Mouse (Mus musculus): ENCODE data around the gene Krtap19-5.

Krtap19-5 gene

GRCm38 (mm10) chr16:88896357-88896756 is at the start of gene Krtap19-5:
Gene Krtap19-5 (minus strand): TSS chr16:88896457.
- DNase-seq, result no peak

DNA sequence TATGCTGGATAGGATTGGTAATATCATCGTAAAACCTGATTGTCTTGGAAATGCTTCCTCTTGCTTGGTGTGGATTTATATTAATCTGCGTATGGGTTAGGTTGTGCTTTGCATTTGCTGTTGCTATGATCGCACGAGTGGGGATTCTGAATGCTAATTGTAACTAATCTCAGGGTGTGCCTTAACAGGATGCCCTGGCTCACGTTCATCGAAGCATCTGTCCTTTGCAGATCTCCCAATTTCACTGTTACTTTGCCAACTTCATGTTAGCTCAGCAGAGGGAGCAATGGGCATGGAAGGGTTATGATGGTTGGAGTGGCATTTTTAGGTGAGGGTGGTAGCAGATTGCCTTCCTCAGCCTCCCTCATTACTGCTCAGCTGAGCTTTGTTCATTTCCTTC is 44.8 kb upstream of the Krtap19-5 start:
- DNase-seq, result no peak

DNA sequence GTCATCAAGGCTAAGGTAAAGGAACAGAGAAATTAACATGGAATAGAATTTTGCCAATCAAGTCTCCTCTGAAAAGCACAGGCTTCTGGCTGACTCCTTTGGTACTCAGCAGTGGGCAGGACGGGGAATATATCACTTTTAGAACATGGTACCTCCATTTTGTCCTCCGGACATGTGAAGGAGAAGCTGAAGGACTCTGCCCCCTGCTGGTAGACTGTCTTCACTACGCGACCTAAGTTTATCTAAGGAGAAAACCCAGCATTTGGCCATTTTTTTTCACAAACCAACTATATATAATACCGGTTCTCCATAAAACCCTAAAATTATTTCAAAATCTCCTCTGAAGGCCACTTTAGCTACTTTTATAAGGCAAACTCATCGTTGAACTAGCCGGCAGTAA is 42.0 kb upstream of the Krtap19-5 start:
- DNase-seq, result no peak

DNA sequence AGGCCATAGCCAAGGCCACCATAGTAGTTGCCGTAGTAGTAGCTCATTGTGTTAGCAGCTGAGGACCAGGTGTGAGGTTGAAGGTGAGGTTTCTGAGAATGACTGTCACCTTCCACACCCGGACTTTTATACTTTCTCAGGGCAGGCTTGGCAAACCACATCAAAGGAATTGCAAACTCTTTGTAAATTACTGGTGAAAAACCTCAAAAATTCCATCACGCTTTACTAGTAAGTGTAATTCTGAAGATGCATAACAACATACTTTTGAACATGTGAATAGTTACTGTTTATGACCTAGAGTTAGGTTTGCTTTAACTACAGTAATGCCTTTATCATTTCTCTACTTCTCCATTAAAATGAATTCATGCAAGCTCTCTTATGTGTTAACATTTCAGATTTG is 35.9 kb upstream of the Krtap19-5 start, which contains the start of gene Krtap19-9b:
Gene Krtap19-9b, minus strand, starts transcription at position 101 of the 400 bp plus-strand sequence.
- no peak for DNase-seq

- no peak for DNase-seq
Observed at GRCm38 (mm10) chr16:88886870-88887269, 9.4 kb downstream of the Krtap19-5 start.

DNA sequence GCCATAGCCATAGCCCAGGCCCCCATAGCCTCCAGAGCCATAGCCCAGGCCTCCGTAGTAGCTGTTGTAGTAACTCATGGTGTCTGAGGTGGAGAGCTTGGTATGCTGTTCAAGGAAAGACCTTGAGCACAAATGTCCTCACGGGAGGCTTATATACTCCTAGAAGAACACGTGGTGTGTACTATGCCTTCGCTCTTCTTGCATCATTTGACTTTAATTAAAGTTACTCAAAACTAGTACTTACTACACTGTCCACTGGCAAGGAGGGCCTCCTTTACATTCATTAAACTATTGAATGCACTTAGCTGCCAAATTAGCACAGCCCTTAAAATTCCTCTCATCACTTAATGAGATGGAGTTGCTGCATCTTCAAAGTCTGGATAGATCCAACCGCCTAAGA is 11.3 kb downstream of the Krtap19-5 start, which contains the start of gene Krtap19-4:
Gene Krtap19-4, minus strand, starts transcription at position 101 of the 400 bp plus-strand sequence.
- no peak for DNase-seq

- no peak for DNase-seq
Observed at GRCm38 (mm10) chr16:88877938-88878337, 18.3 kb downstream of the Krtap19-5 start, which contains the start of gene Krtap19-3. Gene Krtap19-3 (minus strand): TSS chr16:88878038.

DNA sequence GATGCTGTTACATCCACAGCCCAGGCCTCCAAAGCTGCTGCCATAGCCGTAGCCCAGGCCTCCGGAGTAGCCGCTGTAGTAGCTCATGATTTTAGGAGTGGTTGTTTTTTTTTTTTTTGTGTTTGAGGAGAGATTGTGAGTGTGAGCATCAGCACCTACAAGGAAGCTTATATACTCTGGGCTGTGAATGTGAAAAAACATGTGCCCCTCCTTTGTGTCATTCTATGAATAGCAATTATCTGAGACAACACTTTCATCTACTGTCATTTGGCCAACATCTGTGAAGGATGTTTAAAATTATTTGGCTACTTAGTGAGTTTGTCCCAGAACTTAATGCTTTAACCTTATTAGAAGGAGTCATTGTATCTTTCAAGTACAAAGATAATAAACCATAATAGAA is 22.1 kb downstream of the Krtap19-5 start, which contains the start of gene Krtap19-2:
Gene Krtap19-2, minus strand, starts transcription at position 101 of the 400 bp plus-strand sequence.
- no peak for DNase-seq

GRCm38 (mm10) chr16:88869311-88869710 is 26.9 kb downstream of the Krtap19-5 start, which contains the start of gene Krtap19-1:
Gene Krtap19-1 (minus strand): TSS chr16:88869411.
- DNase-seq, result no peak

DNA sequence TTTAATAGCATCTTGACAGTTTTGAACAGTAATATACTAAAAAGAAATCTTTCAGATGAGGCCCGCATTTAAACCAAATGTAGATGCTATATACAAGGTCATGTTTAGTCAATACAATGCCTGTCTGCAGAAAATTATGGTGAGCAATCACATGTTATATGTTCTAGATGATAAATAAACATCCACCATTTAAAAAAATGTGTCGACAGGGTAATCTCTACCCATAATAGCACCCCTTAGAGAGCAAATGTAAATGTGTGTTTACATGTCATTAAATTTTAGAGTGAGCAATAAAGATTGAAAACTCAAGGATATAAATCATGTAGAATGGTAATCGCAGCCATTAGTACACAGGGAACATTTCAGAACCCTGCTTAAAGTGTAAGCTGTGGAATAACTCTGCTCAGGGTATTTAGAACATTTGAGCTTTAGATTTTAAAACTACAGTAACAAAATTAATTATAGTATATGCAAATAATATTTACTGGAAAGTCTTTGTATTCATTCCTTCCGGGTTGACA is 31.3 kb downstream of the Krtap19-5 start:
- DNase-seq, result no peak

- DNase-seq, result peak; percentile 32
Observed at GRCm38 (mm10) chr16:88851450-88851849, 44.8 kb downstream of the Krtap19-5 start.

- no peak for DNase-seq
Observed at GRCm38 (mm10) chr16:88848558-88848957, 47.7 kb downstream of the Krtap19-5 start.

DNA sequence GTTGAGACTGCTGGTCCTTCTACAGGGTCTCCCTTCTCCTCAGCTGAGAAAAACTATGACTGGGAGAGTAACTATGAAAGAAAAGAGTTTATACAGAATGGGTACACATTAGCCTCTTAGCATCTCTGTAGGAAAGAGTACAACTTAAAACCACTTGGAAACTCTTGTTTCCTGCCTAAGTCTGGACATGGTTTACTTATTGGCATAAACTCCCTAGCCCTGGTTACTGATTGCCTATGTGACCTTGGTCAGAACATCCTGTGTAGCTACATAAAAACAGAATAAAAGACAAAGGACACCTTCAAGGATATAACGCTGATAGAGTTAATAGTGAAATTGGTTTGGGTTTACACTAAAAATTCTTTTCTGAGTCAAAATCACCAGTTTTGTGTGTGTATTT is 48.9 kb downstream of the Krtap19-5 start:
- peak; percentile 75 for DNase-seq

All from kidney, adult 9 months (tissue).